Mouse (Mus musculus) lung, adult 2 months (tissue): Measurements from ENCODE around the gene Dpp6.

Source experiments
- CTCF ChIP-seq: fragments of 200-500 bp; IDR thresholded peaks from 2 replicates; pipeline ENCODE4 v1.5.1; 2011; ENCODE audit warnings: mild to moderate bottlenecking, low read length, control low read depth; ENCODE audit not compliant: insufficient read depth
- POLR2A ChIP-seq: fragments of 200-500 bp; IDR thresholded peaks from 2 replicates; pipeline ENCODE4 v1.6.1; 2011; ENCODE audit warnings: low read depth, mild to moderate bottlenecking, control low read depth, low read length, borderline replicate concordance; ENCODE audit errors: extremely low read depth

GRCm38 (mm10) chr5:27243226-27243625, 426.2 kb downstream of the Dpp6 start:
- TF ChIP-seq CTCF = no peak
- no peak for TF ChIP-seq POLR2A
